Mouse (Mus musculus) G1E-ER4 (cell line): ENCODE data around the gene Opcml. TPM values are rescaled to one million over a fixed set of nuclear protein-coding genes. Genes with fewer than 3 reads are reported as not detected.

Experiments used
- GATA1 ChIP-seq: IDR thresholded peaks from one replicate; pipeline ENCODE4 v1.8.0; 2012; ENCODE audit warnings: low read length, inconsistent platforms
- polyA plus RNA-seq: library from polyadenylated mRNA; stranded (reverse); fragments of >175 nt; gene quantifications from 2 replicates; pipeline ENCODE4 v1.2.3, GENCODE M21; 2012

Gene Opcml
- polyA plus RNA-seq, 1 experiment: not detected

- TF ChIP-seq GATA1: no peak
These were observed 237.6 kb downstream of the Opcml start for GRCm38 (mm10) chr9:28028156-28028555.

- TF ChIP-seq GATA1: no peak
These were observed 238.3 kb downstream of the Opcml start for GRCm38 (mm10) chr9:28028788-28029393.

DNA sequence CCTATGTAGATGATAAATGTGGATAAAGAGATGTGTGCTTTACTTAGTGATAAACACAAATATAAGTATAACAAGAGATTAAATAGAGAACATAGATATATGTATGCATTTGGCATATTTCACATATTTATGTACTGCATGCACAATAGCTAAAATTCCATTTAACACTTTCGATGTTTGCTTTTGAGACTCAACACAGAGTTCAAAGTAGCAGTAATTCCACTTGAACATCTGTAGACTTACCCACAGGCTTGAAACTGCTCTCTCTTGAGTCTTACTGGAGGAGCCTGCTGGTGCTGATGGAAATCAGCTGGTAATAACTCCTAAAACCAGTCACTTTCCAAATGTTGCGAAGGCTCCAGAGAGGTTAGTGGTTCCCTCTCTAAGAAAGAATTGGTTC is 258.6 kb downstream of the Opcml start:
- TF ChIP-seq GATA1: no peak

- TF ChIP-seq GATA1: no peak
These were observed 266.7 kb downstream of the Opcml start for GRCm38 (mm10) chr9:28057171-28057845.

DNA sequence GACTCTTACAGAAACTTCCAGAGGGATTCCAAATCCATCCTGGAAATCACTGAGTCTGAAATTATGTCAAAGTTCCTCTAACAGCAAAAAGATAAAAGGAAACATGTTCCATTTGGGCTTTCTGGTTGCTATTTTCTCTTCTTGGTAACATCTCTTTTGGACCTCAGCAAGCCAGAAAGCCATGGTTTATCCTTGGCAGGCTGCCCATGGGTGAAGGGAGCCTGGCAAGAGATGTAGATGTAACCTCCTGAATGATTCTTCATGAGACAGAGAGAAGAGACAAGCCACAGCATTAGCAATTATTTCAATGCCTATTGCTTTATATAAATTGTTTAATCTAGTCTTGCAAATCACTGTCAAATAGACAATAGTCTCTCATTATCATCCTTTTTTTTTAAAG is 274.6 kb downstream of the Opcml start:
- TF ChIP-seq GATA1: no peak

DNA sequence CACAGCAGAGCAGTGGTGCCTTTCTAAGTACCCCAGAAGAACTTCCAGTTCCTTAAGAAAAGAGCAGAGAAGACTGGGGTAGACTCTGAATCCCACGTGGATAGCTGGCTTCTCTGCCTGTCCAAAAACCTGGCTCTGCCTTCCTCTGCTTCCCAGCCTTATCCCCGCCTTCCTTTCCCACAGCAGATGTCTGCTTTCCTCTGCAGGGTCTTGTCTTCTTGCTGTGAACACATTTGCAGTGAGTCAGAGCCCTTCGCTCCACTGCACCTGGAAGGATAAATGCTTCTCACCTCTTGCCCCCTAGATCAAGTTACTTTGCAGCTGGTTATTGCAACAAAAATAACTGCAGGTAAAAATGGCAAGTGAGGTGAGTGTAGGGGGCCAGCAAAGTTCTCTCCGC is 290.1 kb downstream of the Opcml start:
- TF ChIP-seq GATA1: no peak

GRCm38 (mm10) chr9:28083754-28084153 is 293.2 kb downstream of the Opcml start:
- no peak for TF ChIP-seq GATA1

- TF ChIP-seq GATA1: no peak
These were observed 293.7 kb downstream of the Opcml start for GRCm38 (mm10) chr9:28084273-28084726.

GRCm38 (mm10) chr9:28091395-28091794 is 300.8 kb downstream of the Opcml start:
- TF ChIP-seq GATA1: no peak

- no peak for TF ChIP-seq GATA1
These were observed 304.1 kb downstream of the Opcml start for GRCm38 (mm10) chr9:28094722-28095121.

- no peak for TF ChIP-seq GATA1
These were observed 305.6 kb downstream of the Opcml start for GRCm38 (mm10) chr9:28096204-28096603.

DNA sequence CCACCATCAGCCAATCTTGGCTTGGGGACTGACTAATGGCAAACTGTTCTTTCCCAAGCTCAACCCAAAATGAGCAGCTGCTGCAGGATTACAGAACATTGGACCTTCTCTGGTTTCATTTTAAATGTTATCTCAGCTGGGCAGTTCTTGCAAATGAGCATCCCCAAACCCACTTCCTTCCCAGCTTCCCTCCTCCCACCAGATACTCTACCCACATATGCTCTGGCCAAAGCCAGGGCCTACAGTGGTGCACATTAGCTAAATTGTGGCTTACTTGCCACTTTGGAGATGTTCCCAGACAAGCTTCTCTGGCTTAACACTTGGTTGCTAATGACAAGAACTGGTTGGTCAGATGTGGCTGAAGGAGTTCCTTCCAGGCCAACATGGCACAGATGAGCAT is 311.4 kb downstream of the Opcml start:
- TF ChIP-seq GATA1: no peak

- no peak for TF ChIP-seq GATA1
These were observed 331.3 kb downstream of the Opcml start for GRCm38 (mm10) chr9:28121858-28122257.

DNA sequence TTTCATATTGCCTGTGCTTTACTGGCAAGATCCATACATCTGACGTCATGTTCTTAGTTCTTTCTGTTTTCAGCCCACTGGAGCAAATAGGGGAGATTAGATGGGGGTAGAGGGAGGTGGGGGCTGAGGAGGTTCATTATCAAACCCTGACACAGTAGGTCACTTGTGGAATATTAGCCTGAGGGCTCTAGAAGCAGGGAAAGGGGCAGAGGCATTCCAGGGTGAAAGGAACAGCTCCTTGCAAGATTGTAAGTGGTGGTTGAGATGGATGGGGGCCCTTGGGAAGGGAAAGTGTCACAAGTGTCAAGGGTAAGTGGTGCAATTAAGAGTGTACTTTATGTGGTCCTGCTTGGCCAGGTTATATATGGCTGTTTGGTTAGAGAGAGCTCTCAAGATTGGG is 338.2 kb downstream of the Opcml start:
- no peak for TF ChIP-seq GATA1

- TF ChIP-seq GATA1: no peak
These were observed 340.9 kb downstream of the Opcml start for GRCm38 (mm10) chr9:28131521-28131920.

GRCm38 (mm10) chr9:28136614-28137013 is 346.0 kb downstream of the Opcml start:
- no peak for TF ChIP-seq GATA1

DNA sequence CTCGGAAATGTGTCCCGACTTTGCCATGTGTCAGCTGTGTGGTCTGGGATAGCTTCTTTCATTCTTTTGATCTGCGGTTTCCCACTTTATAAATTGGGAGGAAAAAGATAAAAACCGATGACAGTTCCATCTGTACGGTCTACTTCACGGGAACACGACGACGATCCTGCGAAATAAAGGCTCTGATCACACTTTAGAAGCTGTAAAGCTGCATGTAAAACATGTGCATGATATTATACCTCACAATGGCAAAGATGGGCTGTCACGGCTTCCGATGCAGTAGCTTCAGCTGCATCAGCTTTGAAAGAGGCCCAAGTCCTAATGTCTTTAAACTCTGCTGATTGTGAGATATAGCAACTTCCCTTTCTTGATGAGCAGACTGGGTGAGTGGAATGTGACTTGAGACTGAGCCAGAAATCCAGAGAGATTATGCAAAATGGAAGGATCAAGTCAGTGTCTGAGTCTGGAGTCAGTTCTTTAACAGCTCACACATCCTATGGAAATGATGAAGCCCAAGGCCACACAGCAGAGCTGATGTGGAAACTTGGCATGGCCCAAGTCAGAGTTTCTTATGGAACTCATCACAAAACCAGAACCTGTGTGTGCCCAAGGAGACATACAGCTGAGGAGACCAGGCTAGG is 349.5 kb downstream of the Opcml start:
- no peak for TF ChIP-seq GATA1
